Mouse (Mus musculus) midbrain, embryonic 10.5 days (tissue): ENCODE results near the gene Arid1b. TPM values are rescaled to one million over a fixed set of nuclear protein-coding genes. Genes with fewer than 3 reads are reported as not detected.

Experiments used
- DNase-seq: peaks from one replicate; pipeline ENCODE4 v3.0.0-alpha.2; 2017; ENCODE audit warnings: low spot score
- H3K27ac ChIP-seq: fragments of 300-500 bp; sonication (generic); replicated peaks from 2 replicates; pipeline ENCODE4 v1.5.1; 2016; ENCODE audit warnings: mild to moderate bottlenecking
- H3K27me3 ChIP-seq: fragments of 300-500 bp; sonication (generic); 2 replicates; pipeline ENCODE4 v1.6.1; 2016; ENCODE audit warnings: low read depth, mild to moderate bottlenecking; ENCODE audit not compliant: poor library complexity, severe bottlenecking
- H3K36me3 ChIP-seq: fragments of 300-500 bp; sonication (generic); 2 replicates; pipeline ENCODE4 v1.6.1; 2016; ENCODE audit warnings: mild to moderate bottlenecking, moderate library complexity
- H3K4me1 ChIP-seq: fragments of 300-500 bp; sonication (generic); 2 replicates; pipeline ENCODE4 v1.6.1; 2016
- H3K4me3 ChIP-seq: fragments of 300-500 bp; sonication (generic); 2 replicates; pipeline ENCODE4 v1.5.1; 2016; ENCODE audit warnings: mild to moderate bottlenecking, moderate library complexity
- H3K9me3 ChIP-seq: fragments of 300-500 bp; sonication (generic); replicated peaks from 2 replicates; pipeline ENCODE4 v1.6.1; 2016; ENCODE audit warnings: mild to moderate bottlenecking
- WGBS: fragments of 180-500 bp; shearing (Covaris S2); methylation state at CpG from one replicate; pipeline ENCODE4 v1.1.7; 2016; 5-methylcytosine and 5-hydroxymethylcytosine counted together
- polyA plus RNA-seq: library from polyadenylated mRNA; unstranded; fragments of >200 nt; fragmentation: Nextera tagmentation; extraction: Ambion mirVana; gene quantifications from 2 replicates; pipeline ENCODE4 v1.2.1, GENCODE M21; 2016

Arid1b gene
- polyA plus RNA-seq, 1 experiment from 2014 or later, result 8.9 TPM

DNA sequence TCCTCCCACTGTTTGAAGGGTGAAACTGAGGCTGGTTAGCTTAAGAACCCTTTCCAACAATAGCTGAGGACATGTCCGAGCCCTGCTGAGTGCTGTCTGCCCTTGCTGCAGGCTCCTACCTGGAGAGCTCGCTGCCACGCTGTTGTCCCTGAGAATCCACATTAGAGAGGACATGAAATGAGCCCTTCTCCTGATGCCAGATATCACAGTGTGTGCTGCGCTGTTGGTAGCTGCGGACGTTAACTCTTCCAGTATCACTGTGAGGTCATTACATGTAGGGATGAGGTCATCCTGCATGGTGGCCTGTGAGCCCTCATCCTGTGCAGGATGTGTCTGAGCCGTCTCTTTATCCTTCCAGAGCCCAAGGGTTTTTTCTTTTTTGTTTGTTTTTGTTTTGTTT lies 235.9 kb downstream of the Arid1b start:
- H3K4me1 ChIP-seq, result peaks cover 9% of the 10 kb centered on the region
- no peaks in the 10 kb centered on the region for H3K27me3 ChIP-seq
- H3K4me3 ChIP-seq, result no peak overlapping the region
- H3K36me3 ChIP-seq, result no peaks in the 10 kb centered on the region
- WGBS, result 84% methylated on average over 7 of the region's 7 CpGs
- no peak for DNase-seq
- no peak overlapping the region for H3K27ac ChIP-seq
- H3K9me3 ChIP-seq, result no peaks in the 10 kb centered on the region

DNA sequence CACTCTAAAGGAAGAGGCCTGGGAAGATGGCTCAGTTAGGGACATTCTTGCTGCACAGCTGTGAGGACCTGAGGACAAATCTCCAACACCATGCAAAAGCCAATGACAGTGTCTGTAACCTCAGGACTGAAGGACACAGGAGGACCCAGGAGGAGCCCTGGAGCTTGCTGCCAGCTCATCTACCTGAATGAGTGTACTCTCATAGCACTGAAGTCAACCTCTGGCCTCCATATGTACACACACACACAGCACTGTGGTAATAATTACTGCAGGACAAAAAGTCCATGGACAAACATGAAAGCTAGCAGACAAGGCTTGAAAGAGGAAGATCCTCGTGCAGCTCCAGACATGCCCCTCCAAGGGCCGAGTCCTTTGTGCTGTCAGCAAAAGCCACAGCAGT lies 238.0 kb downstream of the Arid1b start:
- H3K4me1 ChIP-seq, result peaks cover 29% of the 10 kb centered on the region
- H3K9me3 ChIP-seq, result no peaks in the 10 kb centered on the region
- no peaks in the 10 kb centered on the region for H3K36me3 ChIP-seq
- no peak for DNase-seq
- H3K4me3 ChIP-seq, result no peak overlapping the region
- no peak overlapping the region for H3K27ac ChIP-seq
- no peaks in the 10 kb centered on the region for H3K27me3 ChIP-seq
- 77% methylated on average over 2 of the region's 2 CpGs for WGBS

DNA sequence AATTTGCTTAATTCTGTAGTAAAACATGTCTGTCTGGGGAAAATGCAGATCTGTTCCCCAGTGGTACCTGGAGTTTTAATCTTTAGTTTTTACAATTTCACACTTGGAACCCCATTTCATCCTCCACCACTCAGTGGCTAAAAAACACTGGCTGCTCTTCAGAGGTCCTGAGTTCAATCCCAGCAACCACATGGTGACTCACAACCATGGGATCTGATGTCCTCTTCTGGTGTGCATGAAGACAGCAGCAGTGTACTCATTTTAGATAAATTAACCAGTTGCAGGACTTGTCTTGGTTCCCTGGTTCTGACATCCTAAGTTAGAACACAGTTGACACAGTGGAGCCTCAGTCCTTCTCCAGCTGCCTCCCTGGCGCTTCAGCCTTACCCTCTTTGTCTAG lies 239.9 kb downstream of the Arid1b start:
- WGBS, result 100% methylated on average over 1 of the region's 1 CpGs
- no peaks in the 10 kb centered on the region for H3K27me3 ChIP-seq
- peaks cover 38% of the 10 kb centered on the region for H3K4me1 ChIP-seq
- H3K9me3 ChIP-seq, result no peaks in the 10 kb centered on the region
- H3K4me3 ChIP-seq, result no peak overlapping the region
- H3K36me3 ChIP-seq, result no peaks in the 10 kb centered on the region
- no peak overlapping the region for H3K27ac ChIP-seq
- DNase-seq, result no peak

DNA sequence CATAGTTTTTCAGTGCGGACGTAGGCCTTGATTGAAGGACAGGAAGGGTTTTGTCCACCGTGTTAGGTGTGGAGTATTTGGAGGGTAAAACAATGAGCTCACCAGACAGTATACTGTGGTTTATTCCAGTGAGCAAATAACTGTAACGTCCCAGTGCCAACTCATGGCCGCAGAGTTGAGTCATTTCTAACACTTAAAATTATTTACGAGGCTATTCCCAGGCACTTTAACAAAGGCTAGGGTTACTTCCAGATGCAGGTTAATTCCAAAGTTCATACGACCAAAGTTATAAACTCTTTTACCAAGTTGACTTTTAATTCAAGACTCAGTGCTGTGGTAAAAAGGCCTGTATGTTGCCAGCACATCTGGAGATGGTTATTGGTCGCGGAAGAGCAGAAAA lies 240.9 kb downstream of the Arid1b start:
- Histone ChIP-seq H3K4me1 (peaks cover 42% of the 10 kb centered on the region), H3K4me3 (no peak overlapping the region), H3K27ac (no peak overlapping the region), H3K27me3 (no peaks in the 10 kb centered on the region), H3K9me3 (no peaks in the 10 kb centered on the region), H3K36me3 (no peaks in the 10 kb centered on the region)
- 92% methylated on average over 9 of the region's 9 CpGs for WGBS
- DNase-seq, result no peak

DNA sequence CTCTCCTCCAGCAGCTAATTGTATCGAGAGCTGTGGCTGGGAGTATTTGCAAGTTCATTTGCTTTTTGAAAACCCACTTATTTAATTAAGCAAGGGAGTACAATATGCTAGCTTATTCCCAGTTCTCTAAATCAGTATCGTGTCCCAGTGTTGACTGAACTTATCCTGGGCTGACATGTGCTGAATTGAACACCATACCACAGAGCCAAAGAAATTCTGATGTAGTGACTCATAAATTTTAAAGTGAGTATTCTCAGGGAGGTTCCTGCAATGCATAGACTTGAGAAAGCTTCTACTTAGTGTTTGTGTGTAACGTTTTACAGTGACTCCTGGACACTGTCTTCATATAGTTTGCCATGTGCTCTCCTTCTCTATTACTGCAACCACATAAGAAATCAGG lies 243.6 kb downstream of the Arid1b start:
- Histone ChIP-seq H3K27me3 (no peaks in the 10 kb centered on the region), H3K9me3 (no peaks in the 10 kb centered on the region), H3K4me1 (peaks cover 42% of the 10 kb centered on the region), H3K36me3 (peaks cover 2% of the 10 kb centered on the region), H3K27ac (no peak overlapping the region), H3K4me3 (no peak overlapping the region)
- WGBS, result 83% methylated on average over 3 of the region's 3 CpGs
- no peak for DNase-seq

DNA sequence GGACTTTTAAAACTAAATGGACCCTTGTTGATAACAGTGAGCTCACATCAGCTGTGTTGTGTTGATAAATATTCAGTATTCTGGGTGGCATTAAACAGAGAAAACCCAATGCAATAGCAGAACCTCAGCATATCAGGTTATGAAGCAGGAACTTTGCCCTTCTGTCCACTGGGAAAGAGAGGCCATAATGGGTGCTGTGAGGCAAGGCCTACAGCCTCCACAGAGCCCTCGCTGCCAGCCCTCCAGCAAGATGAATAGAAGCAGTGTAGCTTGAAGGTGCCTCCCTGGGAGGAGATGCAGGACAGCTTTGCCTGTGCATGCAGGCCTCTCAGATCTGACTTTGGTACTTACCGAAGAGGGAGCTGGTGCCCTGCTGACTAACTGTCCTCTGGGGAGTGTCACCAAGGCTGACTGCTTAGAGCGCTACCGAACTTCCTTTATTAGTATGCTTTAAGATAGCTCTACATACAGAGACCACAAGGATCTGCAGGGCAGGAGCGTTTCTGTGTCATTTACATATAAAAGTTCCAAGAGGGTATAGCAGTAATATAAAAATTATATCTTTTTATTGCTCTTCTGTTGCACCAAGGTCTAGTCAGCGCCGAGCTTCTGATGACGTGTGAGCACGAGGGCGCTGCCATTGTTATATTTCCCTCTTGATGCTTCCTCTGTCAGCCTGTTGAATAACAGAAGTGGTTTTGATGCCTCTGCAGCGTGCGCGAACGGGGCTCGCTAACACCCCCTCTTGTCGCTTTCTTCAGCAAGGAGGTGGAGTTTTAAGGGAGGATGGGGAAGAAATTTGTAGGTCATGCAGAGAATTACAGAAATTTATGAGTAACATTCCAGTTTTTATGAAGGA lies 244.5 kb downstream of the Arid1b start:
- Histone ChIP-seq H3K36me3 (peaks cover 10% of the 10 kb centered on the region), H3K27me3 (no peaks in the 10 kb centered on the region), H3K4me3 (no peak overlapping the region), H3K4me1 (peaks cover 42% of the 10 kb centered on the region), H3K27ac (no peak overlapping the region), H3K9me3 (no peaks in the 10 kb centered on the region)
- WGBS, result 69% methylated on average over 16 of the region's 16 CpGs
- no peak for DNase-seq

DNA sequence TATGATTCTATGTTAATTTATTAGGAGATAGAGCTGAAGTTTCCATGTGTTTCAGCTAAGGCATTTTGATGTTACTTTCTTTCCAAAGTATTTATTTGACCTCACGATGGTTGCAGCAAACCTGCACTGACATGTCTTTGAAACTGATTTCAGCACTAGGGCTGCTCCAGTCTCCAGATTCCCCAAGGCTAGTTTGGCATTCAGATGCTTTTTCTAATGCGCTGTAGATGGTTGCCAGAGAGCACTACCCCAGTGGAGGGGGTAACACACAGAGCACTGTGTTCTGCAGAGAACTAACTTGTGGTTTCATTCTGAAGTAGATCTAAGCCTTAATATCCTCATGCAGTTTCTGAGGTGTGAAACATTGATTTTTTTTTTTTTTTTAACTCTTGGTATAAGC lies 250.4 kb downstream of the Arid1b start:
- H3K9me3 ChIP-seq, result no peaks in the 10 kb centered on the region
- H3K27ac ChIP-seq, result no peak overlapping the region
- no peak overlapping the region for H3K4me3 ChIP-seq
- H3K27me3 ChIP-seq, result no peaks in the 10 kb centered on the region
- no peak for DNase-seq
- H3K4me1 ChIP-seq, result 0 out of 2 replicates have a peak, but pooled peaks cover 3% of the 10 kb centered on the region
- H3K36me3 ChIP-seq, result peaks cover 16% of the 10 kb centered on the region
- 100% methylated on average over 2 of the region's 2 CpGs for WGBS

DNA sequence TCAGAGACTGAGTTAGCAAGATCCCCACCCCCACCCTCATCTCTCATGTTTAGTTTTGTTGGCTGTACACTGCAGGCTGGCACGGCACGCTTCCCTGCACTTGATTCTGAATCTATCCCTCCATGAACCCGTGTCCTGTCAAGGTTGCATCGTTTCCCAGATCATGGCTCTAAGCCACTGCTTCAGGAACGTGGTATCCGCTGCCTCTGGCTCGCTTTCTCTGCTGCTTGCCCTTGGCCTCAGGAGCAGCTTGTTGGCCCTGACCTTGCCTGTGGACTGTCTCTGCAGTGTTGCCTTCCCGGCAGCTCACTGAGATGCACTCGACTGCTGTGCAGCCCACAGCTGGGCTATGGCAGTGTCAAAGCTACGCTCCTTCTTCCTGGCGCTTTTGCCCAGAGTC lies 252.6 kb downstream of the Arid1b start:
- Histone ChIP-seq H3K36me3 (peaks cover 19% of the 10 kb centered on the region), H3K9me3 (no peaks in the 10 kb centered on the region), H3K4me3 (no peak overlapping the region), H3K27ac (no peak overlapping the region), H3K4me1 (0 out of 2 replicates have a peak, but pooled peaks cover 3% of the 10 kb centered on the region), H3K27me3 (no peaks in the 10 kb centered on the region)
- 90% methylated on average over 11 of the region's 11 CpGs for WGBS
- no peak for DNase-seq

DNA sequence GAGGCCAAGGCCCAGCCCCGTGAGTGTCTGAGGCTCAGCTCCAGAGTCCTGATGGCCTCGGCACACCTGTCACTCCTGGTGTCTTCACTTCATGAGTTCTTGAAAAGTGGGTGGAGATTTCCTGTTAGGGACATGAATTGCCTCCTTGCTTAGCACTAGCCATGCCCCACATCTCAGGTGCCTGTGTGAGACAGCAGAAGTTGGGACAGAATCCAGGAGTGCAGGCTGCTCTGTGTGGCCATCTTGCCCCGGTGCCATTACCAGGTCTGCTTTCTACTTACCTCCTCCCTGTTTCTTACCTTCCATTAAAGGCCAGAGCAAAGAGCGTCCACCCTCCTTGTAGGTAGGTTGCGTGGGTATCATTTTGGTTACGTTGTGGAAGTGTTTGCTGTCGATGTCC lies 253.1 kb downstream of the Arid1b start:
- peaks cover 19% of the 10 kb centered on the region for H3K36me3 ChIP-seq
- no peaks in the 10 kb centered on the region for H3K27me3 ChIP-seq
- WGBS, result 94% methylated on average over 7 of the region's 7 CpGs
- H3K4me1 ChIP-seq, result 0 out of 2 replicates have a peak, but pooled peaks cover 3% of the 10 kb centered on the region
- no peaks in the 10 kb centered on the region for H3K9me3 ChIP-seq
- no peak overlapping the region for H3K27ac ChIP-seq
- no peak for DNase-seq
- H3K4me3 ChIP-seq, result no peak overlapping the region

DNA sequence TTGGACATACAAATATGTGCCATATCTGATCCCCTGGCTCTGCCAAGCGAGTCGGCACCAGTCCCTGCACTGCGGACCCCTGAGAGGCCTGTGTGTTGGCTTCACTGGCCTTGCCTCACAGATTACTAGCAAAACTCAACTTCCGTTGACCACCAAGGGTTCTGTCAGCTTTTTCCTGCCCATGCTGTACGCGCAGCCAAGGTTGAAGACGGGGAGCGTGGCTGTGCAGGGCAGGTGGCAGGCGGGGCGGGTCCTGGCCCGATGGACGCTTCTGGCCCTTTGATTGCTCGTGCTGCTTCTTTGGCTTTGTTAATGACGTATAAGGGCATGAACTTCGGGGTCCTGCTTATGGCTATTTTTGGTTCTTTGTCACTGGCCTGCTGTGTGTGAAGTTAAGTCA lies 253.6 kb downstream of the Arid1b start:
- H3K27ac ChIP-seq, result no peak overlapping the region
- DNase-seq, result no peak
- H3K4me3 ChIP-seq, result no peak overlapping the region
- peaks cover 1% of the 10 kb centered on the region; the same call in 1 of the 2 replicates for H3K27me3 ChIP-seq
- H3K9me3 ChIP-seq, result no peaks in the 10 kb centered on the region
- 95% methylated on average over 15 of the region's 15 CpGs for WGBS
- peaks cover 17% of the 10 kb centered on the region for H3K36me3 ChIP-seq
- H3K4me1 ChIP-seq, result 0 out of 2 replicates have a peak, but pooled peaks cover 3% of the 10 kb centered on the region

DNA sequence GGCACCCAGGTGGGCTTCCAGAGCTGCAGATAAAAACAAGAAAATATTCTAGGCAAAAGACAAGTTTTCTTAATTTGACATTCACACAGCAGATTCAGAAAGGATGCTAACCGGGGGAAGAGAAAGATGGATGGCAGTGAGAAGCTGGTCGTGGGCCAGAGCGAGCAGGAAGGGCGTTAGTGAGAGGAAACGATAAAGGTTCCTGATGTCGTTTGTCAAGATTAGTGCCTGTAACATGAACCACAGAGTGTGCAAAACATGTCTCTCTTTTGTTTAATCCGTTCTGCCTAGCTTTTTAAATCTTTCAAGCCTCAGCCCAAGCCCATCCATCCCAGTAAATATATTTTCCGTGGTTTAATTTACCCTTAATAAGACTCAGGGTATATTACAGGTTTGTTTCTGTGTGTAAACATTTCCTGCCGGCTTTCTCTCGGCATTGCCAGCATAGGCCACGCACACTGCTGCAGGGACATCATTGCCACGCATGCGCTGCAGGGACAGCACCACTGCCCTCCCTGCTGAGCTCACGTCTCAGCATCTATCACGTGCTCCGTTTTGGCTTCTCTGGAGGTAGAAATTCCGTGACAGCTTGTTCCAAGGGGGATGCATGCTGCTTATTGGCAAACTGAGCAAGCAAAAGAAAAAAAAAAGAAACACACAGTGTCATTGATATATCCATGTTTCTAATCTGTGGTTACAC lies 255.0 kb downstream of the Arid1b start:
- DNase-seq, result no peak
- peaks cover 9% of the 10 kb centered on the region for H3K27me3 ChIP-seq
- WGBS, result 88% methylated on average over 17 of the region's 17 CpGs
- H3K27ac ChIP-seq, result no peak overlapping the region
- H3K36me3 ChIP-seq, result peaks cover 9% of the 10 kb centered on the region
- H3K4me1 ChIP-seq, result peaks cover 5% of the 10 kb centered on the region; the same call in 1 of the 2 replicates
- H3K4me3 ChIP-seq, result no peak overlapping the region
- no peaks in the 10 kb centered on the region for H3K9me3 ChIP-seq

DNA sequence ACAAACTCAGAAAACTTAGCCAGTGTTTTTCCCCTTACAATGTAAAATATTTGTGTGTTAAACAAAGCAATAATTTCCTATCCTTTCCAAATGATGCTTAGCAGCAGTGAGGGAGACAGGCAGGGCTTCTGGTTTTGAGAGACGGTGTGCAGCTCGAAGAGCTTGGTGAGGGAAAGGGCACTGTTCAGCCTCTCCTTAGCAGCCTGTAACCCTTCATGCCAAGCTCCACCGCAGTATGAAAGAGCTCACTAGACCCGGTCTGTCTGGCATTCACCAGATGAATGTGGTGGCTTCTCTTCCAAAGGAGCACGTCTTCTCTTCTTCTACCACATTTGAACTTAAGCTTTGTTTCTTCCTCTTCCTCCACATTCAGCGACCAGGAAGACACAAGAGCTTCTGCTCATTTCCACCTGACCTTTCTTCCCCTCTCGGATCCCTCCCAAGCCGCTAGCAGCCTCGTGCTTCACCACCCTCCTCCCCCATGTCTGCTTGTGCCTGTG lies 255.6 kb downstream of the Arid1b start:
- Histone ChIP-seq H3K27ac (no peak overlapping the region), H3K36me3 (peaks cover 9% of the 10 kb centered on the region), H3K9me3 (no peaks in the 10 kb centered on the region), H3K4me1 (peaks cover 11% of the 10 kb centered on the region), H3K4me3 (no peak overlapping the region), H3K27me3 (peaks cover 9% of the 10 kb centered on the region)
- DNase-seq, result no peak
- WGBS, result 82% methylated on average over 9 of the region's 9 CpGs

DNA sequence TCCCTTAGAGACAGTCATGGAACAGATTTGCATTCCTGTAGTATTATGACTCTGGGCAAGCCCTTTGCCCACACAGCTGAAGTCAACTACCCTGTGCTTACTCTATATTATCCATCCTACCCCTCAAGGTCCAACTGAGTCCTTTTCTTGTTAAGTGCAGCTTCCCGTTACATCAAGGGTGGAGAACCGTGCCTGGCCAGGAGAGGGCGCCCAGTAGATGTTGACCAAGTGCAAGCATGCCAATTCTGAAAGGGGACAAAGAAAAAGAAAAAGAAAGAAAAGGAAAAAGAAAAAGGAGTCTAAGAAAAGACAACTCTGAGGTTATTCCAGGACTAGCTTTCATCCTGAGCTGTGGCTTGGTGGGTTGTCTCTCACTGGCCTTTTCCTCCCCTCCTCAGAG lies 258.3 kb downstream of the Arid1b start:
- WGBS, result 24% methylated on average over 3 of the region's 3 CpGs
- H3K9me3 ChIP-seq, result no peaks in the 10 kb centered on the region
- peaks cover 3% of the 10 kb centered on the region; the same call in 1 of the 2 replicates for H3K36me3 ChIP-seq
- H3K27me3 ChIP-seq, result peaks cover 9% of the 10 kb centered on the region
- peak; percentile 68 for DNase-seq
- H3K27ac ChIP-seq, result peak overlapping the region; percentile 46; the same call in 1 of the 2 replicates
- H3K4me1 ChIP-seq, result peaks cover 37% of the 10 kb centered on the region
- H3K4me3 ChIP-seq, result no peak overlapping the region
